8 mouse cellular contexts compared by ENCODE assay signal in genomic region chr4:150086841-150087160, GRCm38 (mm10). TPM values are rescaled to one million over a fixed set of nuclear protein-coding genes. Genes with fewer than 3 reads are reported as not detected.
A peak's percentile ranks its signal among the peaks of the same experiment; 100 is the strongest.
DNase-seq lines count a peak whose midpoint lies in the region; ATAC-seq lines count a peak whose summit lies in the region.

No protein-coding gene starts in this region.

- ATAC-seq in kidney, embryonic 16.5 days (ENCODE audit: low FRiP score, low TSS enrichment): no peak
- ATAC-seq in hindbrain, embryonic 16.5 days: peak; percentile 35
- 0 out of 2 replicates have a peak, but pooled peaks have one; percentile 26 for ATAC-seq in midbrain, embryonic 16.5 days

- peaks cover 10% of the 10 kb centered on the region for H3K4me1 ChIP-seq in kidney, embryonic 16.5 days (ENCODE audit: insufficient read depth, low read length)
- H3K4me1 ChIP-seq in embryonic facial prominence, embryonic 10.5 days: peaks cover 27% of the 10 kb centered on the region
- H3K4me1 ChIP-seq in hindbrain, embryonic 16.5 days (ENCODE audit: control insufficient read depth, insufficient read depth, low read depth, low read length): peaks cover 11% of the 10 kb centered on the region
- peaks cover 10% of the 10 kb centered on the region for H3K4me1 ChIP-seq in midbrain, embryonic 16.5 days (ENCODE audit: control insufficient read depth, insufficient read depth, low read length)

- H3K36me3 ChIP-seq in kidney, embryonic 16.5 days (ENCODE audit: insufficient read depth, low read length): no peaks in the 10 kb centered on the region
- H3K36me3 ChIP-seq in embryonic facial prominence, embryonic 10.5 days (replicated peaks): no peaks in the 10 kb centered on the region
- H3K36me3 ChIP-seq in hindbrain, embryonic 16.5 days (ENCODE audit: control insufficient read depth, insufficient read depth, low read length): no peaks in the 10 kb centered on the region
- H3K36me3 ChIP-seq in midbrain, embryonic 16.5 days (ENCODE audit: control insufficient read depth, insufficient read depth, low read length): no peaks in the 10 kb centered on the region

- no peak for DNase-seq in kidney, adult 11 months
- DNase-seq in embryonic facial prominence, embryonic 10.5 days (ENCODE audit: low spot score): no peak
- no peak for DNase-seq in embryo, embryonic 9.5 days (ENCODE audit: extremely low spot score)
- DNase-seq in cerebellum, postnatal 4 days (ENCODE audit: low spot score in 2 of 2): no peak
- no peak for DNase-seq in cerebellum, adult 9-10 months

- peak overlapping the region; percentile 70 for H3K4me3 ChIP-seq in kidney, embryonic 16.5 days (ENCODE audit: low read length)
- peak overlapping the region; percentile 72 for H3K4me3 ChIP-seq in embryonic facial prominence, embryonic 10.5 days
- peak overlapping the region; percentile 71 for H3K4me3 ChIP-seq in hindbrain, embryonic 16.5 days (ENCODE audit: low read length)
- H3K4me3 ChIP-seq in midbrain, embryonic 16.5 days (ENCODE audit: low read depth, low read length): peak overlapping the region; percentile 60

- peak overlapping the region; percentile 100 for H3K4me2 ChIP-seq in kidney, embryonic 16.5 days (replicated peaks; ENCODE audit: low read depth, low read length)
- H3K4me2 ChIP-seq in hindbrain, embryonic 16.5 days (ENCODE audit: low read length): peak overlapping the region; percentile 100
- H3K4me2 ChIP-seq in midbrain, embryonic 16.5 days (ENCODE audit: low read length): peak overlapping the region; percentile 84

- H3K27me3 ChIP-seq in kidney, embryonic 16.5 days (ENCODE audit: insufficient read depth, low read length): no peaks in the 10 kb centered on the region; the same call in 1 of the 2 replicates
- peaks cover 43% of the 10 kb centered on the region for H3K27me3 ChIP-seq in embryonic facial prominence, embryonic 10.5 days (replicated peaks; ENCODE audit: low read depth, poor library complexity, severe bottlenecking)
- no peaks in the 10 kb centered on the region; the same call in 1 of the 2 replicates for H3K27me3 ChIP-seq in hindbrain, embryonic 16.5 days (replicated peaks; ENCODE audit: control insufficient read depth, insufficient read depth, low read length)
- peaks cover 19% of the 10 kb centered on the region for H3K27me3 ChIP-seq in midbrain, embryonic 16.5 days (ENCODE audit: control insufficient read depth, insufficient read depth, low read depth, low read length)

- 2% methylated on average over 7 of the region's 7 CpGs for WGBS in kidney, embryonic 16.5 days
- WGBS in embryonic facial prominence, embryonic 10.5 days: 2% methylated on average over 7 of the region's 7 CpGs
- 2% methylated on average over 7 of the region's 7 CpGs for WGBS in hindbrain, embryonic 16.5 days
- WGBS in midbrain, embryonic 16.5 days: 3% methylated on average over 7 of the region's 7 CpGs

- no peaks in the 10 kb centered on the region for H3K9me3 ChIP-seq in kidney, embryonic 16.5 days (ENCODE audit: low read length)
- H3K9me3 ChIP-seq in embryonic facial prominence, embryonic 10.5 days: peaks cover 5% of the 10 kb centered on the region
- H3K9me3 ChIP-seq in hindbrain, embryonic 16.5 days (ENCODE audit: control insufficient read depth, low read length): no peaks in the 10 kb centered on the region
- no peaks in the 10 kb centered on the region for H3K9me3 ChIP-seq in midbrain, embryonic 16.5 days (replicated peaks; ENCODE audit: control insufficient read depth, low read length, poor library complexity, severe bottlenecking)

- no peak overlapping the region; the same call in 1 of the 2 replicates for H3K27ac ChIP-seq in kidney, embryonic 16.5 days (ENCODE audit: low read length)
- H3K27ac ChIP-seq in embryonic facial prominence, embryonic 10.5 days (replicated peaks): peak overlapping the region; percentile 77
- H3K27ac ChIP-seq in hindbrain, embryonic 16.5 days (ENCODE audit: low read depth, low read length): peak overlapping the region; percentile 46
- H3K27ac ChIP-seq in midbrain, embryonic 16.5 days (ENCODE audit: low read length): no peak overlapping the region

- H3K9ac ChIP-seq in kidney, embryonic 16.5 days (replicated peaks; ENCODE audit: low read length): peak overlapping the region; percentile 54; the same call in 1 of the 2 replicates
- peak overlapping the region; percentile 18 for H3K9ac ChIP-seq in hindbrain, embryonic 16.5 days (ENCODE audit: low read depth, low read length)
- H3K9ac ChIP-seq in midbrain, embryonic 16.5 days (ENCODE audit: low read depth, low read length): no peak overlapping the region

RNA-seq across cellular contexts. Expression of gene Gpr157, which starts 0.4 kb away (rescaled TPM):
- 0.40 and 0.51 TPM in 2 replicates for polyA plus RNA-seq in kidney, embryonic 16.5 days (2015; fragmentation: Nextera tagmentation; extraction: Ambion mirVana)
- 0.49 and 0.55 TPM in 2 replicates for polyA plus RNA-seq in embryonic facial prominence, embryonic 10.5 days (2016; fragmentation: Nextera tagmentation; extraction: Ambion mirVana)
- 0.50 and 0.54 TPM in 2 replicates for polyA plus RNA-seq in hindbrain, embryonic 16.5 days (2015; fragmentation: Nextera tagmentation; extraction: Ambion mirVana)
- polyA plus RNA-seq in midbrain, embryonic 16.5 days (2015; fragmentation: Nextera tagmentation; extraction: Ambion mirVana): 0.26 and 0.34 TPM in 2 replicates

RNA-seq across cellular contexts. Expression of gene Slc2a5, which starts 32.3 kb away (rescaled TPM):
- 2.2 and 2.5 TPM in 2 replicates for polyA plus RNA-seq in kidney, embryonic 16.5 days (2015; fragmentation: Nextera tagmentation; extraction: Ambion mirVana)
- 1.4 and 1.7 TPM in 2 replicates for polyA plus RNA-seq in embryonic facial prominence, embryonic 10.5 days (2016; fragmentation: Nextera tagmentation; extraction: Ambion mirVana)
- polyA plus RNA-seq in hindbrain, embryonic 16.5 days (2015; fragmentation: Nextera tagmentation; extraction: Ambion mirVana): 2.8 and 3.0 TPM in 2 replicates
- 2.1 and 2.9 TPM in 2 replicates for polyA plus RNA-seq in midbrain, embryonic 16.5 days (2015; fragmentation: Nextera tagmentation; extraction: Ambion mirVana)

Comparison
In these comparisons a context has a peak if more than half of its experiments do, and no peak if none do; other contexts are left out.
1. H3K27ac ChIP-seq: peak in embryonic facial prominence, embryonic 10.5 days (single experiment) and hindbrain, embryonic 16.5 days (single experiment); none in kidney, embryonic 16.5 days (single experiment) and midbrain, embryonic 16.5 days (single experiment).
2. Peak in every context shown above with its lines, with median percentiles within 50 percentile points of each other: H3K4me2 ChIP-seq and H3K4me3 ChIP-seq.